Mouse (Mus musculus): ENCODE results near the gene Tspan7.

DNA sequence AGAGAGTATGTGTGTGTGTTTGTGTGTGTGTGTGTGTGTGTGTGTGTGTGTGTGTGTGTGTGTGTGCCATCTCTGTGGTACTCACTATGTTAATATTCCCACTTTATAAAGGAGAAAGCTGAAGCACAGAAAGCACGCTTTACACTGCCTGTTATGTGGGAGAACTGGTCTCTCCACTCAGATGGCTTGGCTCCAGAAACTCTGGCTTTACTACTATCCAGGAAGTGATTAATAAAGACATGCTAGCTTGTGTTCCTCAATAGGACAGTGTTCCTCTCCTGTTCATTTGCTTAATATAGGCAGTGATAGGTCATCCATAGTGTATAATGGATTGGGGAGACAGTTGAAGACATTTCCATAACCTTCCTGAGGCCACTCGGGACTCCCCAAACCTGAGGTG lies 54.1 kb downstream of the Tspan7 start:
- TF ChIP-seq CTCF (IDR thresholded peaks at IDR 0.05) (no peak), POLR2A (IDR thresholded peaks at IDR 0.05; ENCODE audit: insufficient read depth, low read depth, low read length) (no peak), EP300 (IDR thresholded peaks at IDR 0.05; ENCODE audit: insufficient read depth, low read depth, low read length) (no peak)
